Mouse (Mus musculus): ENCODE results near the gene Il4ra. TPM values are rescaled to one million over a fixed set of nuclear protein-coding genes. Genes with fewer than 3 reads are reported as not detected.

Gene Il4ra
- total and polyA plus RNA-seq, 3 experiments: 49.6 to 142 (median 114) TPM

DNA sequence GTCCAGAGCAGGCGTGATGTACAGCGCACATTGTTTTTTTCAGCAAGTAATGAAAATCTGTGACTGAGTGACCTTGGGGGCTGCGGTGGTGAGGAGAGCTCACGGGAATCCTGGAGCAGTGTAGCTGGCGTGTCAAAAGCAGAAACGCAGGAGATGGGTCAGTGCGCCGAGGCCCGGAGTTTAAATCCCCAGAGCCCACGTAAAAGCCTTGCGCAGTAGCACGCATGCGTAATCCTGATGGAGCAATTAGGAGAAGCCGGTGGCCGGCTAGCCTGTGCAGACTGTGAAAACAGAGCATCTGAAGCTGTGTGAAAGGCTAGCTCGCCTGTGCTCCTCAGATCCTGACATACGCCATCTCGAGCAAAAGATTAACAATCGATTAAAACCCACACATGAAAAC is 20.0 kb downstream of the Il4ra start:
- peak; percentile 35 for DNase-seq

- DNase-seq: peak; percentile 63
These were observed 20.8 kb downstream of the Il4ra start for GRCm38 (mm10) chr7:125572737-125573136.

GRCm38 (mm10) chr7:125573849-125574248 is 21.9 kb downstream of the Il4ra start:
- peak; percentile 14 for DNase-seq

- DNase-seq: peak; percentile 13
These were observed 22.9 kb downstream of the Il4ra start for GRCm38 (mm10) chr7:125574832-125575231.

- DNase-seq: peak; percentile 37
These were observed 24.0 kb downstream of the Il4ra start for GRCm38 (mm10) chr7:125575738-125576540.

- DNase-seq: peak; percentile 86
These were observed 25.1 kb downstream of the Il4ra start for GRCm38 (mm10) chr7:125576982-125577381.

DNA sequence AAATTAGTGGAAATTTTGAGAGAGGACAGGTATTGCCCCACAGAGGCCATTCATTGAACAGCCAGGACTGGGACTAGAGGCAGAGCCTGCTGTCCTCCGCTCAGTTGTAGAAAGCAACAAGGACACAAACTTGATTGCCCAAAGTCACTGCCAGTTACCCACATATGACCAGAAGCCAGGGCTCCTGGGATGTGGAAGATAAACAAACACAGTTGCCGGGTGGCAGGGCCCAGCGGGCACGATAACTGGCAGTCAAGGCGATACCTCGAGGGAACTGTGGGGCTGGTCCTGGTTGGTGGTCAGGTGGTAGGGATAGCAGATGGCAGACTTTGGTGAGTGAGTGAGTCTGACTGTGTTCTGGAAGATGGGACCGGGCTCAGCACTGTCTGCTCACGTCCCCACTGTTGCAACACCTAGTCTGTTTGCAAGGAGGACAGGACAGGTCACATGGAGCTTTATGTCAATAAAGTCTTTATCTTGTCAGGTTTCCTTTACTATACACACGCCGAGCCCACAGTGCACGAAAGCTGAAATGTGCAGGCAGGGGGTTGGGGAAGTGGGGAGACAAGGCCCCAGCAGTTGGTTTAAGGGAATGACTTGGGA is 25.7 kb downstream of the Il4ra start:
- peak; percentile 53 for DNase-seq

GRCm38 (mm10) chr7:125578106-125578505 is 26.2 kb downstream of the Il4ra start:
- peak; percentile 15 for DNase-seq

- DNase-seq: no peak
These were observed 27.8 kb downstream of the Il4ra start for GRCm38 (mm10) chr7:125579545-125580219.

- no peak for DNase-seq
These were observed 28.3 kb downstream of the Il4ra start for GRCm38 (mm10) chr7:125580220-125580549.

DNA sequence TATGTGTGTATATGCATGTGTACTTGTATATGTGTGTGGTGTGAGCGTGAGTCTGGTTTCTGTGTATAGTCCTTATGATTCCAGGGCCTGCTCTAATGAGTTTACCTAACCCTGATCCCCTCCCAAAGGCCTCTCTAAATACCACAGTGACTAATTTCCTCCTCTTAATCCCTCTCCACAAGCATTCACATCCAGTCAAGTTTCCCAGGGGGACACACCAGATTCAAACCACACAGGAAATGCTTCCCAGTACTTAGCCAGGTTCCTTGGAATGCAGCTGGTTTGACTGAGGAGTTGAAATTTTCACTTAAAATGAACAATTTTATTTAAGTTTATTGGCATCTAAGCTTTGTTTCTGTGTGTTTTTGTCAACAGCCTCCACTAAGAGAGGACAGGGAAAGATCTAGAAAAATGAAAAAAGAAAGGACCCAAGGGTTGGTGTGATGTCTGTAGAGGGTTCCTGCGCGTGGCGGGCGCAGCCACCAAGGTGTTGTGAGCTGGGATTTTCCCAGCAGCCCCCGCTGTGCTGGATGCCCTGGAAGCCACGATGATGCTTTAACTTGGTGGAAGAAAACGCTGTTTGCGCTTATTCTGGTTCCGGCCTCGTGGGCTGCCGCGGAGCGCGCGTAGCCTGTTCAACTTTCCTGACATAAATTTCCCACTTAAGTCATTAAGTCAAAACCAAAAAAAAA is 28.9 kb downstream of the Il4ra start:
- peak; percentile 11 for DNase-seq

GRCm38 (mm10) chr7:125581317-125581672 is 29.4 kb downstream of the Il4ra start:
- peak; percentile 91 for DNase-seq

DNA sequence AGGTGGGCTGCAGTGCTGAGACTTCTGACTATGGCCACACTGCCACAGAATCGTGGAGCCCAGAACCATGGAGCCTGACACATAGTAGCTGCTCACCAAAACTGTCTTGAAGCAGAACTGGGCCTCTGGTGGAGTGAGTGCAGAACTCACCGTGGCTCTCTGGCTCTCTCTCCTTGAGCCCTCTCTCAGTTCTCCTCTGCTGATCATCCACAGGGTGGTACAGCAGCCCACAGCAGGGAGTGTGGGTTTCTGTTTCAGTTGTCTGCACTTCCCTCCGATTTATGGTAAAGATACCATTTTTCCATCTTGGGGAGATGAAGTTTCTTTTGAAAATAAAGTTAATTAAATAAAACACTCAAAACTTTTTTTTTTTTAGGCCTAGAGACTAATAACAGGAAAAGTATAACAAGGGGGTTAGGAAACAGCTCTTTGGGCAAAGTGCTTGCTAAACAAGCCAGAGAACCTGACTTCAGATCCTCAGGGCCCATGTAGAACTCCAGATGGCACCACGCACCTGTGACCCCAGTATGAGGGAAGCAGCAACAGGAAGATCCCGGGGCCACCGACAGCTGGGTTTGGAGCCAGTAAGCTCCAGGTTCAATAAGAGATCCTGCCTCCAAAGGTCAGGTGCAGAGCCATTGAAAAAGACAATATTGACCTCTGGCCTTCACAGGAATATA is 31.5 kb downstream of the Il4ra start:
- DNase-seq: no peak

- no peak for DNase-seq
These were observed 32.1 kb downstream of the Il4ra start for GRCm38 (mm10) chr7:125584005-125584369.

GRCm38 (mm10) chr7:125586355-125586754 is 34.4 kb downstream of the Il4ra start:
- DNase-seq: no peak

DNA sequence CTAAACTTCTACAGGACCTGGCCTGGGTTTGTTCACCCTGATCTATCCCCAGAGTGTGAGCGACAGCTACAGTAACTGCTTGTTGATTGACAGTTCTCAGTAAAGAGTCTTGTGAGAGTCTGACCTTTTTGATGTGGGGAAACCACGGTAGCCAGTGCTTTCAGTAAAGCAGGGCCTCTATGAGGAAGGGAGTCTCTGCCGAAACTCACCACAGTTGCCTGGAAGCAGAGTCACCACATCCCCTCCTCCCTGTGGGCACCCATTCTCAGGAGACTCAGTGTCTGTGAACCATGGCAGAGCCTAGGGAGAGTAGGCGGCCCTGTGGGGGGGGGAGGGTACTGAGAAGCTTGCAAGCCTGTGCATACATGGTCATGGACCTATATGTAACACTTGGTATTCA is 36.8 kb downstream of the Il4ra start:
- DNase-seq: no peak

DNA sequence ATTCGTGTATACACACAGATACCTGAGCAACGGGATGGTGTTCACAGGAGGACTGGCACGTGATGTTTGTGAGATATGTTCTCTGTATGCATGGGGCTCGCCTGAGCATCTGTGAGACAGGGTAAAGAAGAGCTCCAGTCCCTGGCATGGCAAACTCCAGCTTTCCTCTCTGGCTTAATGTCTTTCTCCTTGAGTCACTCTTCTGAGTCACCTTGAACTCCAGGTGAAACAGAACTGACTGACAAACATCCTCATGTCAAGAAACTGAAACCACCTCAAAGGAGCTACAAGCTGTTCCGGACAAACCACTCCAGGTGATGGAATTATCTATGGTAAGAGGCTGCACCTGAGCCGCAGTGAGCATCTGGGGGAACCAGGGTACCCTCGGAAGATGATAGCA is 38.0 kb downstream of the Il4ra start:
- no peak for DNase-seq

- DNase-seq: no peak
These were observed 41.9 kb downstream of the Il4ra start for GRCm38 (mm10) chr7:125593831-125594230.

DNA sequence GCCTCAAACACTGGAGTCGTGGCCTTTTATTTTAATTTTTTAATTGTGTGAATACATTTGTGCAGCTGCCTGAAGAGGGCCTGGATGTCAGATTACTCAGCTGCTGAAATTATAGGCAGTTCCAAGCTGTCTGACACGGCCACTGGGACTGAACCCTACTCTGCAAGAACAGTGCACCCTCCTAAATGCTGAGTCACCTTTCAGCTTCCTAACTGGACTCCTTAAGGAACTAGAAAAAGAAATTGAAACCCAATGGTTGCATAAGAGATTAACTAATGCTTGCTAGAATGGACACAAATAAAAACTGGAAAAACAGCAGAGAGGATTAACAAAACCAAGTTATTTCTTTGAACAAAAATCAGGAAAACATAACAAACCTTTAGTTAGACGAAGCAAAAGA is 44.5 kb downstream of the Il4ra start:
- no peak for DNase-seq

DNA sequence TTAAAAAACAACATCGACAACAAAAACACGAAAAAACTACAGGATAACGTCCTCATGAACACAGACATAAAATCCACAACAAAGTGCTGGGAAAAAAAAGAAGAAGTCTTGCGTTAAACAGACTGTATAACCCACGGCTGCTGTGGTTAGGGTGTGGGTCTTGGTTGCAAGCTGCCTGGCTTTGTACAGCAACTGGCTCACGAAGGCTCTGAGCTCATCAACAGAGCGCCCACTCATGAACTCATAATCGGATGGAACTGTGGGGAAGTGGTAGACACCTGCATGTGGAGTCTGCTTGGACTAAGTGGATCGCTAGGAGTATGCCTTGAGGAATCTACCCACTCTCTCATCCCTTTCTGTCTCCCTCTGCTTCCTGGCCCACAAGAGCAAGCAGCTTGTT is 45.2 kb downstream of the Il4ra start:
- no peak for DNase-seq

DNA sequence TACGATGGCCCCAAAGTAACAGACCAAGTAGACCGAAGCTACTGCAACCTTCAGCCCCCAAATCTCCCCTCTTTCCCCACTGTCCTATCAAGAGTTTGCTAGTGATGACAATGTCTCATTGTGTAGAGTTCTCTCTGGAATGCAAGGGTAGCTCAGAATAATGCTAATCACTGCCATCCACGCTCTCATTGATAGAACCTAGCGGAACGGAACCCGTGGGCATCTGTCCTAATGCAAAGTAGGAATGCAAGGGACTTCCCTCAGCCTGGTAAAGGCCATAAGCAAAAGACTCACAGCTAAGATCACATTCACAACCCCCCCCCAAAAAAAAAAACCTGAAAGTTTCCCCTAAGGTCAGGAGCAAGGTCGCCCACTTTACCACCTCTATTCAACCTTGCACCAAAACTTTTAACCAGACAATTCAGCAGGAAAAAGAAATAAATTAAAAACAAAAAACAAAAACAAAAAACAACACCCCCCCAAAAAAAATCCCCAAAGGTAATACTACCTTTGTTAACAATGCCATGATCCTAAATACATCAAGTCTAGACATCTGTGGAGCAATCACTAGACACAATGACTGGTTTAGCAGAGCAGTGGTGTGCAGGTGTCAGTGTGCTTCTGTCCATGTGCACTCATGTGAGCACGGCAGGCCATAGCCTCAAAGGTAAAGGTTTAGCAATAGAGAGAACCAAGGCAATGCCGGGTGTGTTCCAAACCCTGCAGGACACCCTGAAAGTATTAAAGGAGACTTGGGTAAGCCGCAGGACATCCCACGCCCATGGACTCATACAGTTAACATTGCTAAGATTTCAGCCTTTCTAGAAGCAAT is 45.8 kb downstream of the Il4ra start:
- DNase-seq: no peak
